Mouse (Mus musculus): ENCODE data around the gene Sdsl. TPM values are rescaled to one million over a fixed set of nuclear protein-coding genes. Genes with fewer than 3 reads are reported as not detected.
A peak's percentile ranks its signal among the peaks of the same experiment; 100 is the strongest.

Gene Sdsl
- polyA plus RNA-seq, 1 experiment from 2014 or later = 5.1 TPM

DNA sequence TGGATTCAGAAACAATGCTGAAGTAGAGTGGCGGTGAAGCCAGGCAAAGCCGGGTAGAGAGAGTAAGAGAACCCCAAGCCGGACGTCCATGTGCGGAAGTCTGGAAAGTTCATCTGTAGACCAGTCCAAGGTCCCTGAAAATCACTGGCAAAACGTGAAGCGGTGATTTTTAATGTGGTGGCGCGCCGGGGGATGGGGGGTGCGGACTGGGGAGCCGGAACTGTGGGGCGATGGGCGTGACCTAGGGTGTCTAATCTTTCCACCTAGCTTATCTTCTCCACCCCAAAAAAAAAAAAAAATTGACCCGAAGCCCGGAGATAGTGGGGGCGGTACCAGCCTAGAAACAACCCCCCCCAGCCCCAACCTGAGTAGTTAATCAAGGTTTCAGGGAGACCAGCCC lies 35.1 kb downstream of the Sdsl start:
- H3K27me3 ChIP-seq (ENCODE audit: control insufficient read depth, insufficient read depth, low read depth, low read length) = peaks cover 10% of the 10 kb centered on the region
- 1% methylated on average over 17 of the region's 17 CpGs for WGBS
- peaks cover 18% of the 10 kb centered on the region for H3K4me1 ChIP-seq (ENCODE audit: control insufficient read depth, insufficient read depth, low read length)
- H3K4me3 ChIP-seq (ENCODE audit: low read depth, low read length) = peak overlapping the region; percentile 57
- no peaks in the 10 kb centered on the region for H3K9me3 ChIP-seq (replicated peaks; ENCODE audit: control insufficient read depth, low read length, poor library complexity, severe bottlenecking)
- H3K27ac ChIP-seq (ENCODE audit: low read length) = peak overlapping the region; percentile 89
- peak overlapping the region; percentile 52 for H3K4me2 ChIP-seq (ENCODE audit: low read length)
- H3K9ac ChIP-seq (ENCODE audit: low read depth, low read length) = peak overlapping the region; percentile 72
- no peak for ATAC-seq
- no peaks in the 10 kb centered on the region for H3K36me3 ChIP-seq (ENCODE audit: control insufficient read depth, insufficient read depth, low read length)

DNA sequence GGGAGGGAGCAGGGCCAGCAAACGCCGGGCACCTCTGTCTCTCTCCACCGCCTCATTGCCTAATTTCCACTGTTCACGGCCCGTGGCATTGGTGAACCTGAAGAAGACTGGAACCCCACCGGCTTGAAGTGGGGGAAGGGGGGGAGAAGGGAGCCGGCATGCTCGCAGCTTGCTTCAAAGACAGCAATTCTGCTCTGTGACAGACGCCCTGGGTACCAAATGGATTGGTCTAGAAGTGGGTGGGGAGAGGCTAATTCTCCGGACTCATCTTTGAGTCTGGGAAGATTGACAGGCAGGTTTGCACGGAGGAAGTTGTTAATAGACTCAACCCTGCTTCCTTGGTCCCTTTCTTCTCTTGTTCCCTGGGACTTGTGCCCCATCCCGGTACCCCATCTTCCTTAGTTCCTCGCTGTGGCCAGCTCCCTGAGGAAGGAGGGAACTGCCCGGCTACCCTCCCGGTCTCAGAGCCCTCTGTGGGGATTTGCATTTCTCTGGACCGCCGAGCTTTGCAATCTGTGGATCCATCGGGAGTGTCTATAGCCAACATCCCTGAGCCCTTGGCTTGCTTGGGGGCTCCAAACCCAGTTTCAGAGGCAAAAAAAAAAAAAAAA lies 35.6 kb downstream of the Sdsl start:
- Histone ChIP-seq H3K4me1 (ENCODE audit: control insufficient read depth, insufficient read depth, low read length) (peaks cover 18% of the 10 kb centered on the region), H3K27me3 (ENCODE audit: control insufficient read depth, insufficient read depth, low read depth, low read length) (peaks cover 10% of the 10 kb centered on the region), H3K27ac (ENCODE audit: low read length) (peak overlapping the region; percentile 89), H3K9ac (ENCODE audit: low read depth, low read length) (peak overlapping the region; percentile 62), H3K4me2 (ENCODE audit: low read length) (peak overlapping the region; percentile 52), H3K4me3 (ENCODE audit: low read depth, low read length) (peak overlapping the region; percentile 57), H3K9me3 (replicated peaks; ENCODE audit: control insufficient read depth, low read length, poor library complexity, severe bottlenecking) (no peaks in the 10 kb centered on the region), H3K36me3 (ENCODE audit: control insufficient read depth, insufficient read depth, low read length) (no peaks in the 10 kb centered on the region)
- no peak for ATAC-seq
- 1% methylated on average over 18 of the region's 18 CpGs for WGBS

DNA sequence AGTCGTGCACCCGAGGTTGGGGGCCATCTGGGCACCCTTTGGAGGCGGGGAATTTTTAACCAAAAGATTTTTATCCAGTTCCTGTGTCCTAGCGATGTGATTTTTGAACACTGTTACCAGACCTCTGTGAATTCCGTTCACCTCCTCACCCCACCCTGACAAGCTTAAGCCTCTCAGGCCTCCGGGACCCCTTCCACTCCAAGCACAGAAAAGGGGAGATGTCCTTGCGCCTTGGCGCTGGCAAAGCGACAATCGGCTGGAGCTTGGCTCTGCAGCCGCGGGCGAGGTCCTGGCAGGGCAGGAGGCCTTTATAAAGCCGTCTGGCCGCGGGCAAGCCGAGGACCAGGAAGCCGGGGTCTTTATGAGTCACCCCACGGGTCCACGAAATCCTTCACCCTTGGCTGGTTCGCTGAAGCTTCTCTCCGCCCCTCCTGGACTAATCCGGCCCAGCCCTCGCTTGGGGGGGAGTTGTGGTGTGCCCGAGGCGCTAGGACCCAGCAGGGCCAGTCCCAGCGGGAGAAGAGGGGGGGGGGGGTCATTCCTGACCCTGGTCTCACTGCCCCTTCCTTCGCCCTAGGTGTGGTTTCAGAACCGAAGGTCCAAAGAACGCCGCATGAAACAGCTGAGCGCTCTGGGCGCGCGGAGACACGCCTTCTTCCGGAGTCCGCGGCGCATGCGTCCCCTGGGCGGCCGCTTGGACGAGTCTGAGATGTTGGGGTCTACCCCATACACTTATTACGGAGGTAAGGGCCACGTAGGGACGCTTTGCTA lies 36.7 kb downstream of the Sdsl start:
- peaks cover 20% of the 10 kb centered on the region for H3K4me1 ChIP-seq (ENCODE audit: control insufficient read depth, insufficient read depth, low read length)
- WGBS = 1% methylated on average over 47 of the region's 47 CpGs
- peak overlapping the region; percentile 64 for H3K9ac ChIP-seq (ENCODE audit: low read depth, low read length)
- H3K27ac ChIP-seq (ENCODE audit: low read length) = peak overlapping the region; percentile 89
- peak overlapping the region; percentile 52 for H3K4me2 ChIP-seq (ENCODE audit: low read length)
- H3K36me3 ChIP-seq (ENCODE audit: control insufficient read depth, insufficient read depth, low read length) = no peaks in the 10 kb centered on the region
- peak overlapping the region; percentile 57 for H3K4me3 ChIP-seq (ENCODE audit: low read depth, low read length)
- no peak for ATAC-seq
- peaks cover 10% of the 10 kb centered on the region for H3K27me3 ChIP-seq (ENCODE audit: control insufficient read depth, insufficient read depth, low read depth, low read length)
- H3K9me3 ChIP-seq (replicated peaks; ENCODE audit: control insufficient read depth, low read length, poor library complexity, severe bottlenecking) = no peaks in the 10 kb centered on the region

GRCm38 (mm10) chr5:120435006-120435681 lies 37.5 kb downstream of the Sdsl start:
- peak overlapping the region; percentile 52 for H3K4me2 ChIP-seq (ENCODE audit: low read length)
- peak overlapping the region; percentile 57 for H3K4me3 ChIP-seq (ENCODE audit: low read depth, low read length)
- no peaks in the 10 kb centered on the region for H3K36me3 ChIP-seq (ENCODE audit: control insufficient read depth, insufficient read depth, low read length)
- no peak for ATAC-seq
- peaks cover 18% of the 10 kb centered on the region for H3K4me1 ChIP-seq (ENCODE audit: control insufficient read depth, insufficient read depth, low read length)
- no peaks in the 10 kb centered on the region for H3K9me3 ChIP-seq (replicated peaks; ENCODE audit: control insufficient read depth, low read length, poor library complexity, severe bottlenecking)
- H3K27ac ChIP-seq (ENCODE audit: low read length) = peak overlapping the region; percentile 89
- H3K27me3 ChIP-seq (ENCODE audit: control insufficient read depth, insufficient read depth, low read depth, low read length) = peaks cover 15% of the 10 kb centered on the region
- peak overlapping the region; percentile 64 for H3K9ac ChIP-seq (ENCODE audit: low read depth, low read length)
- under 1% methylated on average over 44 of the region's 44 CpGs for WGBS

DNA sequence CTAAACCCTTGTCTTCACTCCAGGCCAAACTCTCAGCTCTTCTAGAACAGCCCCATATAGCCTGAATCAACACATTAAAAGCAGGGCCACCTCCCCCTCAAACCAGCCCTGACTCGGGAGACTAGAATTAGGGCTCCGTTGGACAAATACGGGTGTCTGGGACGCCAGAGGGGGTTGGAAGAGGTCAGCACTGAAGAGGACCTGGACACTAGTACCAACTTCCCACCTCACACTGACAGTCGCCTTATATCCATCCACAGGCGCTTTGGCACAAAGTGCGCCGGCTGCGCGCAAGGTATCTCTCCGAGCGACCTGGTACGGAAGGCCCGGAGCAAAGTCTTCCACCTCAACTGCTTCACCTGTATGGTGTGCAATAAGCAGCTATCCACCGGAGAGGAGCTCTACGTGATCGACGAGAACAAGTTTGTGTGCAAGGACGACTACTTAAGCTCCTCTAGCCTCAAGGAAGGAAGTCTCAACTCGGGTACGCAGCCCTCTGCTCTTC lies 38.3 kb downstream of the Sdsl start:
- no peak for ATAC-seq
- Histone ChIP-seq H3K4me3 (ENCODE audit: low read depth, low read length) (peak overlapping the region; percentile 57), H3K4me2 (ENCODE audit: low read length) (peak overlapping the region; percentile 52), H3K9me3 (replicated peaks; ENCODE audit: control insufficient read depth, low read length, poor library complexity, severe bottlenecking) (no peaks in the 10 kb centered on the region), H3K27me3 (ENCODE audit: control insufficient read depth, insufficient read depth, low read depth, low read length) (peaks cover 21% of the 10 kb centered on the region), H3K36me3 (ENCODE audit: control insufficient read depth, insufficient read depth, low read length) (no peaks in the 10 kb centered on the region), H3K27ac (ENCODE audit: low read length) (peak overlapping the region; percentile 89), H3K9ac (ENCODE audit: low read depth, low read length) (peak overlapping the region; percentile 64), H3K4me1 (ENCODE audit: control insufficient read depth, insufficient read depth, low read length) (peaks cover 12% of the 10 kb centered on the region)
- WGBS = 3% methylated on average over 21 of the region's 21 CpGs

GRCm38 (mm10) chr5:120433135-120433760 lies 39.4 kb downstream of the Sdsl start:
- ATAC-seq = no peak
- H3K36me3 ChIP-seq (ENCODE audit: control insufficient read depth, insufficient read depth, low read length) = no peaks in the 10 kb centered on the region
- WGBS = 0% methylated on average over 13 of the region's 13 CpGs
- peaks cover 26% of the 10 kb centered on the region for H3K27me3 ChIP-seq (ENCODE audit: control insufficient read depth, insufficient read depth, low read depth, low read length)
- no peaks in the 10 kb centered on the region for H3K9me3 ChIP-seq (replicated peaks; ENCODE audit: control insufficient read depth, low read length, poor library complexity, severe bottlenecking)
- peak overlapping the region; percentile 52 for H3K4me2 ChIP-seq (ENCODE audit: low read length)
- H3K9ac ChIP-seq (ENCODE audit: low read depth, low read length) = peak overlapping the region; percentile 78
- peak overlapping the region; percentile 57 for H3K4me3 ChIP-seq (ENCODE audit: low read depth, low read length)
- peak overlapping the region; percentile 89 for H3K27ac ChIP-seq (ENCODE audit: low read length)
- peaks cover 12% of the 10 kb centered on the region; the same call in 1 of the 2 replicates for H3K4me1 ChIP-seq (ENCODE audit: control insufficient read depth, insufficient read depth, low read length)

DNA sequence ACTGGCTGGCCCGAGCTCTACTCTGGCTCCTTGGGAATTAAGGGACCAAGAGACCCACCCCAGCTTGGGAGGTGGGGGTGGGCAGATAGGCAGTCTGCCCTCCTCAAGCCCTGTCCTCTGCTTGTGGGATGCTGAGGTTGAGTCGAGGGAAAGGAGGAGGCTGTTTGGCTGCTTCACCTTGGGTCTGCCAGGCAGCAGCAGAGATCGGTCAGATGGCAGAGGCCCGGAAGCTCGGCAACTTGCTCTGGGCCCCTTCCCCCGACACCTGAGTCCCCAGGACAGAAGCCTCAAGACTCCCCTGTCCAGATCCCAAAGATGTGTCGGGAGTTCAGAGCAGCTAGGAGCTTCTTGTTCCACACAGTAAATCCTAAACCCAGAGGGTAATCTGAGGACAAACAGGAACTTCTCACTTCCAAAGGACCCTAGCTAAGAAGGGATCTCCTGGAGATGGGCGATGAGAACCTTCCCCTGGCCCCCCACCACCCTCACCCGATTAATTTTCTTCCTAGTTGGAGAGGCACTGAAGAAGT lies 40.1 kb downstream of the Sdsl start:
- Histone ChIP-seq H3K9ac (ENCODE audit: low read depth, low read length) (peak overlapping the region; percentile 78), H3K9me3 (replicated peaks; ENCODE audit: control insufficient read depth, low read length, poor library complexity, severe bottlenecking) (no peaks in the 10 kb centered on the region), H3K4me3 (ENCODE audit: low read depth, low read length) (peak overlapping the region; percentile 57), H3K36me3 (ENCODE audit: control insufficient read depth, insufficient read depth, low read length) (no peaks in the 10 kb centered on the region), H3K4me1 (ENCODE audit: control insufficient read depth, insufficient read depth, low read length) (peaks cover 6% of the 10 kb centered on the region; the same call in 1 of the 2 replicates), H3K27me3 (ENCODE audit: control insufficient read depth, insufficient read depth, low read depth, low read length) (peaks cover 26% of the 10 kb centered on the region), H3K4me2 (ENCODE audit: low read length) (peak overlapping the region; percentile 52), H3K27ac (ENCODE audit: low read length) (peak overlapping the region; percentile 89)
- ATAC-seq = no peak
- under 1% methylated on average over 9 of the region's 9 CpGs for WGBS

- peak within 1 kb of the TSS; percentile 89 for H3K27ac ChIP-seq (ENCODE audit: low read length)
- H3K9ac ChIP-seq (ENCODE audit: low read depth, low read length) = peak within 1 kb of the TSS; percentile 78
- no peaks in the 10 kb centered on the region for H3K9me3 ChIP-seq (replicated peaks; ENCODE audit: control insufficient read depth, low read length, poor library complexity, severe bottlenecking)
- peak within 1 kb of the TSS; percentile 52 for H3K4me2 ChIP-seq (ENCODE audit: low read length)
- H3K36me3 ChIP-seq (ENCODE audit: control insufficient read depth, insufficient read depth, low read length) = no peaks in the 10 kb centered on the region
- peak within 1 kb of the TSS; percentile 57 for H3K4me3 ChIP-seq (ENCODE audit: low read depth, low read length)
- under 1% methylated on average over 69 of the region's 69 CpGs for WGBS
- ATAC-seq = peak; percentile 76
- H3K27me3 ChIP-seq (ENCODE audit: control insufficient read depth, insufficient read depth, low read depth, low read length) = peaks cover 30% of the 10 kb centered on the region
- peaks cover 6% of the 10 kb centered on the region; the same call in 1 of the 2 replicates for H3K4me1 ChIP-seq (ENCODE audit: control insufficient read depth, insufficient read depth, low read length)
Observed at GRCm38 (mm10) chr5:120431649-120432485, 40.7 kb downstream of the Sdsl start, which contains the start of gene Lhx5. Lhx5 (plus strand) TSS chr5:120431699.

Measured in midbrain, embryonic 16.5 days (tissue).